Mouse (Mus musculus): ENCODE measurements around the gene Adamtsl5. TPM values are rescaled to one million over a fixed set of nuclear protein-coding genes. Genes with fewer than 3 reads are reported as not detected.
"Not testable (repeated sequence)": the region's sequence is repeated elsewhere in the genome, so short reads cannot be mapped to it uniquely, and the experiment has no call there.

The Adamtsl5 gene
- total RNA-seq, 1 experiment from 2014 or later = 0.40 TPM

- no peak for ATAC-seq (replicated peaks in 1 of 2; ENCODE audit: insufficient read depth in 1 of 2, low FRiP score in 2 of 2, low TSS enrichment in 1 of 2, low read depth in 1 of 2, poor library complexity in 2 of 2, severe bottlenecking in 2 of 2)
Observed at GRCm38 (mm10) chr10:80351896-80352295, 3.7 kb upstream of the Adamtsl5 start.

- peak; percentile 85 to 87 for ATAC-seq (replicated peaks in 1 of 2; ENCODE audit: insufficient read depth in 1 of 2, low FRiP score in 2 of 2, low TSS enrichment in 1 of 2, low read depth in 1 of 2, poor library complexity in 2 of 2, severe bottlenecking in 2 of 2)
Observed at GRCm38 (mm10) chr10:80350292-80350691, 2.1 kb upstream of the Adamtsl5 start.

- ATAC-seq (replicated peaks in 1 of 2; ENCODE audit: insufficient read depth in 1 of 2, low FRiP score in 2 of 2, low TSS enrichment in 1 of 2, low read depth in 1 of 2, poor library complexity in 2 of 2, severe bottlenecking in 2 of 2) = no peak
Observed at GRCm38 (mm10) chr10:80348981-80349380, 769 bp upstream of the Adamtsl5 start.

- no peak for ATAC-seq (replicated peaks in 1 of 2; ENCODE audit: insufficient read depth in 1 of 2, low FRiP score in 2 of 2, low TSS enrichment in 1 of 2, low read depth in 1 of 2, poor library complexity in 2 of 2, severe bottlenecking in 2 of 2)
Observed at GRCm38 (mm10) chr10:80347514-80347967, 671 bp downstream of the Adamtsl5 start.

GRCm38 (mm10) chr10:80345929-80346328 is 2.3 kb downstream of the Adamtsl5 start:
- ATAC-seq (replicated peaks in 1 of 2; ENCODE audit: insufficient read depth in 1 of 2, low FRiP score in 2 of 2, low TSS enrichment in 1 of 2, low read depth in 1 of 2, poor library complexity in 2 of 2, severe bottlenecking in 2 of 2) = not testable (repeated sequence)

- no peak for ATAC-seq (replicated peaks in 1 of 2; ENCODE audit: insufficient read depth in 1 of 2, low FRiP score in 2 of 2, low TSS enrichment in 1 of 2, low read depth in 1 of 2, poor library complexity in 2 of 2, severe bottlenecking in 2 of 2)
Observed at GRCm38 (mm10) chr10:80345122-80345521, 3.1 kb downstream of the Adamtsl5 start.

GRCm38 (mm10) chr10:80344131-80344661 is 4.0 kb downstream of the Adamtsl5 start:
- ATAC-seq (replicated peaks in 1 of 2; ENCODE audit: insufficient read depth in 1 of 2, low FRiP score in 2 of 2, low TSS enrichment in 1 of 2, low read depth in 1 of 2, poor library complexity in 2 of 2, severe bottlenecking in 2 of 2) = no peak

- no peak for ATAC-seq (replicated peaks in 1 of 2; ENCODE audit: insufficient read depth in 1 of 2, low FRiP score in 2 of 2, low TSS enrichment in 1 of 2, low read depth in 1 of 2, poor library complexity in 2 of 2, severe bottlenecking in 2 of 2)
Observed at GRCm38 (mm10) chr10:80343425-80343895, 4.8 kb downstream of the Adamtsl5 start.

GRCm38 (mm10) chr10:80342749-80343424 is 5.3 kb downstream of the Adamtsl5 start:
- peak; percentile 19 to 29; a peak in 2 of 4 replicates for ATAC-seq (replicated peaks in 1 of 2; ENCODE audit: insufficient read depth in 1 of 2, low FRiP score in 2 of 2, low TSS enrichment in 1 of 2, low read depth in 1 of 2, poor library complexity in 2 of 2, severe bottlenecking in 2 of 2)

GRCm38 (mm10) chr10:80342305-80342748 is 5.9 kb downstream of the Adamtsl5 start:
- ATAC-seq (replicated peaks in 1 of 2; ENCODE audit: insufficient read depth in 1 of 2, low FRiP score in 2 of 2, low TSS enrichment in 1 of 2, low read depth in 1 of 2, poor library complexity in 2 of 2, severe bottlenecking in 2 of 2) = no peak

- peak in 1 of 2 experiments; percentile 18; a peak in 1 of 4 replicates for ATAC-seq (replicated peaks in 1 of 2; ENCODE audit: insufficient read depth in 1 of 2, low FRiP score in 2 of 2, low TSS enrichment in 1 of 2, low read depth in 1 of 2, poor library complexity in 2 of 2, severe bottlenecking in 2 of 2)
Observed at GRCm38 (mm10) chr10:80341491-80342304, 6.5 kb downstream of the Adamtsl5 start.

GRCm38 (mm10) chr10:80341026-80341425 is 7.2 kb downstream of the Adamtsl5 start:
- no peak for ATAC-seq (replicated peaks in 1 of 2; ENCODE audit: insufficient read depth in 1 of 2, low FRiP score in 2 of 2, low TSS enrichment in 1 of 2, low read depth in 1 of 2, poor library complexity in 2 of 2, severe bottlenecking in 2 of 2)

GRCm38 (mm10) chr10:80339941-80340750 is 8.1 kb downstream of the Adamtsl5 start:
- peak; percentile 49 to 58; a peak in 3 of 4 replicates for ATAC-seq (replicated peaks in 1 of 2; ENCODE audit: insufficient read depth in 1 of 2, low FRiP score in 2 of 2, low TSS enrichment in 1 of 2, low read depth in 1 of 2, poor library complexity in 2 of 2, severe bottlenecking in 2 of 2)

GRCm38 (mm10) chr10:80336263-80336662 is 11.9 kb downstream of the Adamtsl5 start:
- no peak for ATAC-seq (replicated peaks in 1 of 2; ENCODE audit: insufficient read depth in 1 of 2, low FRiP score in 2 of 2, low TSS enrichment in 1 of 2, low read depth in 1 of 2, poor library complexity in 2 of 2, severe bottlenecking in 2 of 2)

GRCm38 (mm10) chr10:80332525-80332989 is 15.7 kb downstream of the Adamtsl5 start:
- ATAC-seq (replicated peaks in 1 of 2; ENCODE audit: insufficient read depth in 1 of 2, low FRiP score in 2 of 2, low TSS enrichment in 1 of 2, low read depth in 1 of 2, poor library complexity in 2 of 2, severe bottlenecking in 2 of 2) = no peak

GRCm38 (mm10) chr10:80331636-80332524 is 16.3 kb downstream of the Adamtsl5 start:
- ATAC-seq (replicated peaks in 1 of 2; ENCODE audit: insufficient read depth in 1 of 2, low FRiP score in 2 of 2, low TSS enrichment in 1 of 2, low read depth in 1 of 2, poor library complexity in 2 of 2, severe bottlenecking in 2 of 2) = no peak
